Mouse (Mus musculus) macrophage (primary cell): ENCODE data around the gene Galk2. TPM values are rescaled to one million over a fixed set of nuclear protein-coding genes. Genes with fewer than 3 reads are reported as not detected.

ENCODE experiments used
- H3K27ac ChIP-seq: fragments of 350-480 bp; formaldehyde crosslinking; 2 replicates; pipeline ENCODE4 v1.9.0; 2021
- H3K36me3 ChIP-seq: fragments of 350-480 bp; formaldehyde crosslinking; 2 replicates; pipeline ENCODE4 v1.9.0; 2021; ENCODE audit errors: inconsistent target
- H3K4me3 ChIP-seq: fragments of 350-480 bp; formaldehyde crosslinking; 2 replicates; pipeline ENCODE4 v1.9.0; 2021; ENCODE audit errors: inconsistent target
- H3K79me2 ChIP-seq: fragments of 350-480 bp; formaldehyde crosslinking; 2 replicates; pipeline ENCODE4 v1.9.0; 2021; ENCODE audit errors: inconsistent target
- WGBS: methylation state at CpG from one replicate; pipeline ENCODE4 v1.1.7; 2026; ENCODE audit warnings: inconsistent platforms; ENCODE audit not compliant: missing documents; 5-methylcytosine and 5-hydroxymethylcytosine counted together
- polyA plus RNA-seq: library from polyadenylated mRNA; stranded (reverse); fragments of 250-400 nt; gene quantifications from 3 replicates; pipeline ENCODE4 v1.2.4, GENCODE M21; 2018; ENCODE audit warnings: inconsistent platforms

Gene Galk2
- polyA plus RNA-seq, 1 experiment from 2014 or later: 64.7 TPM

DNA sequence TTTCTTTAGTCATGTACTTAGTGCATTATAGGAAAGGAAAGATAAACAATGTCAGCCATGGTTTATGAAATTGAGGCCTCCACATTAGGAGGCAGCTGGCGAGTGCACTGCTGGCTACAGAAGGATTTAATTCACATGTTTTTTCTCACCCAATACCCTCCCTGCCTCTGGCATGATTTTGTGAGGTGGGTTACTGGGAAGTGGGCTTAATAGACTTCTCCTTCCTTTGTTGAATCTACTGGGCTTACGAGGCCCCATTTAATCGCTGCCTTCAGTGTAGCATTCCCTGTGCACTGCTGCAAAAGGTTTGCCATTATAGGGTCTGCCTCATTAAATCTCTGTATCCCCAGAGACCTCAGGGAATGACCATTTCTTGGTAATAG, 58.4 kb downstream of the Galk2 start:
- Histone ChIP-seq H3K4me3 (no peak overlapping the region), H3K36me3 (peaks cover 26% of the 10 kb centered on the region; the same call in 1 of the 2 replicates), H3K79me2 (no peaks in the 10 kb centered on the region), H3K27ac (no peak overlapping the region)
- WGBS: 95% methylated on average over 3 of the region's 3 CpGs

DNA sequence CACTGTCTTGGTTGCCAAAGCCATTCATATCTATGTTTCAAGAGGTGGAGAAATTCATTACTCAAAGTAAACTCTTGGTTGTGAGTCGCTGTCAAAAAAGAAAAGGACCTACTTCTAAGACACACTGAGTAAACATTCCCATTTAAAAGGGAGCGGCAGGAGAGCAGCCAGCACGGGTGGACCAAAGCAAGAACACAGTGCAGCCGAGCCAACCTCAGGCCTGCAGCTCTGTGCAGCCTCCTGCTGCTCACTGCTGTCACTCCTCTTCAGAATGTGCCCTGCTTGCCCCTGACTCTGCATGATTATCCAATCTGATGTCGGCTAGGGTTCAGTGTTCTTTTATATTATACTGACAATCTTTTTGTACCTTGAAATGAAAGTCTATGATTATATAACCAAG, 62.4 kb downstream of the Galk2 start:
- 96% methylated on average over 5 of the region's 5 CpGs for WGBS
- H3K27ac ChIP-seq: no peak overlapping the region
- no peak overlapping the region for H3K4me3 ChIP-seq
- H3K36me3 ChIP-seq: peaks cover 22% of the 10 kb centered on the region; the same call in 1 of the 2 replicates
- no peaks in the 10 kb centered on the region for H3K79me2 ChIP-seq

DNA sequence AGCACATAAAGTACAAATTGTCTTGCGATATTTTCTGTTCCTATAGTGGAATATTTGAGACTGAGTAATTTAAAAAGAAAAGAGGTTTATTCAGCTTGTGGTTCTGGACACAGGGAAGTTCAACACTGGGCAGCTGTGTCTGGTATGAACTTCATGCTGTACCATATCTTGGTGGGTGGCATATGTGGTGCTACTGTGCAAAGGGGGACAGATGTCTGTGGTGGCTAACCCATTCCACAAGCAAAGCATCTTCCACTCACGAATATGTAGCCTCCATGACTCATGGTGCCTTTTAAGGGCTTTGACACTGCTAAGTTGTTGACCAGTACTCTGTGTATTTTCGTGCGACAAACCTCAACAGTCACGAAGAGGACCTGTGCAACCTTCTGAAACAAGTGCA, 63.2 kb downstream of the Galk2 start:
- Histone ChIP-seq H3K4me3 (no peak overlapping the region), H3K36me3 (peaks cover 22% of the 10 kb centered on the region; the same call in 1 of the 2 replicates), H3K79me2 (no peaks in the 10 kb centered on the region), H3K27ac (no peak overlapping the region)
- whole genome bisulfite sequencing: 97% methylated on average over 5 of the region's 5 CpGs

DNA sequence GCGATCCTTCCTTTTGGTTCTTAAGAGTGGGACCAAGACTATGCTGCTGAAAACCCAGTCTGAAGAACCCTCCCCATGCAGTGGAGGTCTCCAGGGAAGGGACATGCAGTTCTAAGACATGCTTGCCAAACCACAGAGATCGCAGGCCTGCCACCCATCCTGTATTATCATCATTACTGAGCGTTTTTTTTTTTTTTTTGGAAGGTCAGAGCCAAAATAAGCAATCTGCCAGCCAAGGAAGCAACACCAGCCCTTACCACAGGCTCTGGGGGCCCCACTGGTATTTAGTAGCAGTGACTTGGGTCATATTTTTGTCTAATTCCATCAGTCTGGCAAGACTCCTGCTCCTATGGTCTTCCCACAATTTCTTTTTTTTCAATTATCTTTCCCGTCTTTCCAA, 64.0 kb downstream of the Galk2 start:
- WGBS: 48% methylated on average over 4 of the region's 4 CpGs
- H3K36me3 ChIP-seq: peaks cover 22% of the 10 kb centered on the region; the same call in 1 of the 2 replicates

DNA sequence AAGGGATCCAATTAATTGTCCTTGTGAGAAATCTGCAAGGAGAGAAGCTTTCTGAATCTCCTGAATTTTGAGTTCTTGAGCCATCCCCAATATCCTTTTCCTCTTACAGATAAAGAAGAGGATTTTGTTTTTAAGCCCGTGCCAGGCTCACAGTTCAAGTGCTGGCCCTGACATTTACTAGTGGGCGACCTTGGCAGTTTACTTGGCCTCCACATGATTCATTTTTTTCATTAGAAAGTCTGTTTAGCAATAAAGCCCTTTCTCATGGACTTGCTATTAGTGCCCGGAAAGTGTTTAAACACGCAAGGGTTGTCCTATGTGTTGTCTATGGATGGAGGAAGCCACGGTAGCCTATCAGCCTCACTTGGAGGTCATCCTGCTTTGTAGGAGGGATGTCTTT, 64.4 kb downstream of the Galk2 start:
- no peak overlapping the region for H3K27ac ChIP-seq
- H3K36me3 ChIP-seq: peaks cover 22% of the 10 kb centered on the region; the same call in 1 of the 2 replicates
- no peak overlapping the region for H3K4me3 ChIP-seq
- 96% methylated on average over 5 of the region's 5 CpGs for WGBS
- no peaks in the 10 kb centered on the region for H3K79me2 ChIP-seq

More for the DNA sequence above, 64.0 kb downstream of the Galk2 start:
- Histone ChIP-seq H3K79me2 (no peaks in the 10 kb centered on the region), H3K27ac (no peak overlapping the region), H3K4me3 (no peak overlapping the region)

DNA sequence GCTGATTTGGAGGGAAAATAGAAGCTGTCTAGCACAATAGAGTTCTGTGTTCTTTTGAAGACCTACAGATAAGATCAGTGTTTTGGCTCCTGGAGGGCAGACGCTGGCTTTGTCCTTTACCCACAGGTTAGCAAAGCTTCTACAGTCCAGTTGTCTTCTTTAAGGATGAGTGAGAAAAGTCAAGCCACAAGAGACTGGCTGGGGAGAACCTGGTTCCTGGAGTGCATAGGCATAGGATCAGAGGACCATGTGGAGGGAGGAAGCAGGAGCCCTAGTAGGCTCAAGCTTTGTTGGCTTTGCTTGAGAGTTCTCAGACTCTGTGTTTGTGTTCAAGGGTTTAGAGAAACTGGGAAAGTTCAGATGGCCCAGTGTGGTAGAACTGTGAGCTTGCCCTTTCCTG, 65.6 kb downstream of the Galk2 start:
- Histone ChIP-seq H3K79me2 (no peaks in the 10 kb centered on the region), H3K36me3 (peaks cover 22% of the 10 kb centered on the region; the same call in 1 of the 2 replicates), H3K4me3 (no peak overlapping the region), H3K27ac (no peak overlapping the region)
- 75% methylated on average over 1 of the region's 1 CpGs for WGBS

DNA sequence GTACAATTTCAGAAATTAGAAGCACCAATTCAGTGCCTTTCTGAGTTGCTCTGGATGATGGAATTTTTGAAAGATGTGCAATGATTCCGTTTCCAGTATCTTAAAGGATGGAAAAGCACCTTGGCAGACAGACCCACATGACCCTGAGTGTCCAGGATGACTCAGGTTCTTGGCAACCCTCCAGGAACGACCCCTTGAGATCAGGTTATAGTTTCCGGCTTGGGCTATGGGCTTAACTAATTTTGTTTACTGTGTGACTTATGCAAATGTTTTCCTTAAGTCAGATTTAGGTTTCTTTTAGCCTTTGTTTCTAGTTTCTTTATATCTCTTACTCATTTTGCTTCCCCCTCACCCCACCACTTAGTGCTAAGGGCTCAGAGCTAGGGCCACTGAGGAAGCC, 66.2 kb downstream of the Galk2 start:
- 95% methylated on average over 3 of the region's 3 CpGs for WGBS
- Histone ChIP-seq H3K79me2 (no peaks in the 10 kb centered on the region), H3K36me3 (peaks cover 22% of the 10 kb centered on the region; the same call in 1 of the 2 replicates), H3K4me3 (no peak overlapping the region), H3K27ac (no peak overlapping the region)

DNA sequence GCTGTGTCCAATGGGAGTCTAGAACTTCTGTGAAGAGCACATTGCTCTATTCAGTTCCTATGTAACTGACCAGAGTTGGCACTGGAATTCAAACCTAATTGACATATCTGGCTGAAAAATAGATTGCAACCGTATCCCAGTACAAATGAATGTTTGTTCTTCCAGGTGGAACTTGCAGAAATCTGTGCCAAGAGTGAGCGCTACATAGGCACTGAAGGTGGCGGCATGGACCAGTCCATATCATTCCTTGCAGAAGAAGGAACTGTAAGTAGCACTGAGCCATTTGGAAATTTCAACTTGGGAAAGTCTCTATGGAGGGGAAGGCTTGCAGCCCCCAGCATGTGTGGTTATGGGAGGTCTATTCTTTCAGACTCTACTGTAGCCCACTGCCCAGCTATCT, 70.5 kb downstream of the Galk2 start:
- Histone ChIP-seq H3K27ac (no peak overlapping the region), H3K36me3 (peaks cover 31% of the 10 kb centered on the region; the same call in 1 of the 2 replicates), H3K79me2 (no peaks in the 10 kb centered on the region), H3K4me3 (no peak overlapping the region)
- WGBS: 93% methylated on average over 3 of the region's 3 CpGs

DNA sequence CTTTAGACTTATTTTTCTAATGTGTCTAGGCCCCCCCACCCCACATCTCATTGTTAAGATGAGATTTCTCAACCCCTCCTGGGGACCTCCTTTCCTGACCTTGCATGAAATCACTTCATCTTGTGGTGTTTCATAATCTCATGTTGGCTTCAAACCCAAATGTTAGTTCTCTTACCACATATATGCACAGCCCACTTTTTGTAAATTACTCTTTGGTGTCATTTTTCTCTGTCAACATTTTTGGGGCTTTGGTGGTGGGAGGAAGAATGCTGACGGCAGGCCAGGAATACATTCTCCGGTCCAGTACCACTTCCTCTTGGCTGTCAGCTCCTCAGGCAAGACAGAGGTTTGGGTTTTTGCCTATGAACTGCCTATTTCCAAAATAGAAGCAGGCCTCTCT, 71.0 kb downstream of the Galk2 start:
- no peak overlapping the region for H3K4me3 ChIP-seq
- WGBS: 7% methylated on average over 2 of the region's 2 CpGs
- no peak overlapping the region for H3K27ac ChIP-seq
- no peaks in the 10 kb centered on the region for H3K79me2 ChIP-seq
- peaks cover 33% of the 10 kb centered on the region; the same call in 1 of the 2 replicates for H3K36me3 ChIP-seq

DNA sequence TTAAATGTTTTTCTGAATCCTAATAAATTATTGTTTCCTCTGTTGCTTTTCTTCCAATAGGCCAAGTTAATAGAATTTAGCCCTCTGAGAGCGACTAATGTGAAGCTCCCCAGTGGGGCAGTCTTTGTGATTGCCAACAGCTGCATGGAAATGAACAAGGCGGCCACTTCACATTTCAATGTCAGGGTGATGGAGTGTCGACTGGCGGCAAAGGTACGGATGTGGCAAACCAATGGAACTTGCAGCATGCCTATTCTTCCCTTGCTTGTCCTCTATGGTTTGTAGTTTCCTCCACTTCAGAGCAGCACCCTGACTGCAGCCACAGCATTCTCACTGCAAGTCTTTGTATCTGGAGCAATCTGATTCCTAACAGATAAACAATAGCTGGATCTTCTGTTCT, 72.3 kb downstream of the Galk2 start:
- no peak overlapping the region for H3K27ac ChIP-seq
- no peaks in the 10 kb centered on the region for H3K79me2 ChIP-seq
- no peak overlapping the region for H3K4me3 ChIP-seq
- H3K36me3 ChIP-seq: peaks cover 37% of the 10 kb centered on the region; the same call in 1 of the 2 replicates
- 98% methylated on average over 5 of the region's 5 CpGs for WGBS

DNA sequence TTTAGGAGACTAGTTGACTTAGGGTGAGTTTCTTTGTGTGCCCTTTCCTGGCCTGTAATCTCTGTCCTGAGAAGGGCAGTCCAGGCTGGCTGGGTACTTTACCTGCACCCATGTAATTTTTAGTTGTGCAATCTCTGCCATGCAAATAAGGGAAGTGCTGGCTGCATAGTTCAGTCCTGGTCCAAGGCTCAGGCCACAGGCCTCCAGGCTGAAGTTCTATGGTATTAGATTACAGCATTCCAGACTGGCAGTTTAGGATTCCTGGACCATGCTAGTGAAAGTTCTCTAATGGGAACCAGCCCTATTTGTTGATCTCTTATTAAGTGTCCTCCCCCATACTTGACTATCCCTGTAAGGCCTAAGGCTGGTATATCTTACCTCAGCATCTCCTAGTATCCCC, 73.8 kb downstream of the Galk2 start:
- H3K4me3 ChIP-seq: no peak overlapping the region
- H3K27ac ChIP-seq: no peak overlapping the region
- peaks cover 42% of the 10 kb centered on the region for H3K36me3 ChIP-seq
- H3K79me2 ChIP-seq: no peaks in the 10 kb centered on the region

DNA sequence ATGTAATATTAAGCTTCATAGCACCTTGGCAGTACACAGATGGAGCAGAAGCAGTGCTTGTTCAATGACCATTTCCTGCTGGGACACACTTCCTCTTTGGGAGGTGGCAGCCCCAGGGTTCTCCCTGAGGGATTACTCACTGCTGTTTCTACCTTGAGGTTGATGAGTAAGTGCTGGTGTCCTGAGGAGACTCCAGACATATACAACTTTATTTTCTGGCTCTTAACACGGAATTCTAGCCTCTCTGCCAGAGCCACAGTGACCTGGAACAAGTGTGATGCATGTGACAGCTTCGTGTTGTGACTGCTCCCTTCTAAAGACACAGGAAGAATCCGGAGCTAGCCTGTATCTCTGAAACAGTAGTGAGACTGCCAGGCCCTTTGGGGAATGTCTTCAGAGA, 75.1 kb downstream of the Galk2 start:
- 98% methylated on average over 3 of the region's 3 CpGs for WGBS
- Histone ChIP-seq H3K27ac (no peak overlapping the region), H3K36me3 (peaks cover 52% of the 10 kb centered on the region), H3K79me2 (no peaks in the 10 kb centered on the region), H3K4me3 (no peak overlapping the region)

DNA sequence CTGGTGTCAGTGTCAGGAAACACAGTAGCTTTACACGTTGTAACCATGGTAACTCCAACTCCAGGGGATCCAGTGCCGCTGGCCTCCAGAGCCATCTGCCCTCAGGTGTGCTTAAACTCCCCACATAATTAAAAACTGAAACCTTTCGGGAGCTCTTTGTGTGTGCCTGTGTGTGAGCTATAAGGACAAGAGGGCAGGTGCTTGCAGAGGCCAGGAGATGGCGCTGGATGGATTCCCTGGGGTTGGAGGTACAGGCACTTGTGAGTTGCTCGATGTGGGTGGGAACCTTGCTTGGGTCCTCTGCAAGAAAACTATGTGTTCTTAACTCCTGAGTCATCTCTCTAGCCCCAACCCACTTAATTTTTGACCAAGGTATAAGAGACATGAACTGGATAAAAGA, 77.5 kb downstream of the Galk2 start:
- Histone ChIP-seq H3K4me3 (no peak overlapping the region), H3K36me3 (peaks cover 56% of the 10 kb centered on the region), H3K79me2 (no peaks in the 10 kb centered on the region), H3K27ac (no peak overlapping the region)
- WGBS: 91% methylated on average over 5 of the region's 5 CpGs

DNA sequence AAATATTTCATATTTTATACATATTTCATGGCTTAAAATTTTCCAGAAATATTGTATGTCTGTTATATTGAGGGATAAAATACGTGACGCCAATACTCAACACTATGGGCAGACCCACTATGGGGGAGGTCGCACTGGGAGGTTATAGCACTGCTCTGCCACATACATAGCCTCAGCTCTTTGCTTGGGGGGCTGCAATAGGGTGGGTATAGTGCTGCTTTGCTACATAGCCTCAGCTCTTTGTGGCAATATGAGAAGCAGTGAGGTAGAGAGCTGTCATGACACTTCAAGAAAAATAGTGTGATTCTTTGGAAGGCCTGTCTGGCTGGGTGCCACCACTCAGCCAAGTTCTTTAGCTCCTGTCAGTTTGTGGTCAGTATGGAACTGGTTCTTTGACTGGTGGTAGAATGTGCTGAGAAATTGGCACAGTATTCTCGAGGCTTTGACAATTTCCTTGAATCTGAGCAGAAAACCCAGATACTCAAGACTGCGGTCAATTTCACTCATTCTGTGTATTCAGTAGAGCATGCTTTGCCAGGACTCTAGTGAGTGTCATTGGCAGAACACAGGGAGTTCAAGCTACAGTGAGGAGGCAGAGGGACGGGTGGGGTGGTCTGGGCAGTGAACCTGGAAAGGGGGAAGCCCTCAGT, 80.2 kb downstream of the Galk2 start:
- Histone ChIP-seq H3K36me3 (peaks cover 36% of the 10 kb centered on the region), H3K4me3 (no peak overlapping the region), H3K27ac (no peak overlapping the region), H3K79me2 (no peaks in the 10 kb centered on the region)
- 76% methylated on average over 6 of the region's 6 CpGs for WGBS

DNA sequence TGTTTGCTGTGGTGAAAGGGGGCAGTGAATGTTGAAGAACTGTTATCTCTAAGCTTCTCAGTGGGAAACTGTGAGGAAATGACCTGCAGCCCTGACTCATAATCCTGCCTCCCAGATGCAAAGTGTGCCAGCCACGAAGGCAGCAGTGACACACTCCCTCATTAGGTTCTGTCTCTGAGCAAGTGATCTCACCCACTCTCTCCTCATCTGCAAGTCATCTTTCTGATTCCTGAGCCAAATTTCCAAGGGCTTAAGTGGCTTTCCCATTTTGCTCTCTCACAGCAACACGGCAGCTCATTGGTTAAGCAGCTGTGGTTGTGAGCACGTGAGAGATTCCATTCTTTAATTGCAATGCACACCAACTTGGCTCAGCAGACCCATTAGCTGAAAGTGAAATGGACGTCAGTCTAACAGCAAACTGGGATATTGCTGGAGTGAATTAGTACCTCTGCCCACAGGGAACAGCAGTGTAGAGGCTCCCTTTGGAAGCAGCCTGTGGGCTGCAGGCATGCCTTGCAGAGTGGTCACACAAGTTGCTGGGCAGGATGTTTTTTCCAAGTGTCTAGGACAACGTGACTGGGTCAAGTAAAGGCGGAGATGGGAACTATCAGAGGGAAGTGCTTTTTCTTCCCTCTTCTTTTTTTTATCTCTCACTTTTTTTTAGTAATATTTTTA, 82.3 kb downstream of the Galk2 start:
- WGBS: 93% methylated on average over 6 of the region's 6 CpGs
- H3K36me3 ChIP-seq: peaks cover 30% of the 10 kb centered on the region
- H3K4me3 ChIP-seq: no peak overlapping the region

More for the DNA sequence above, 82.3 kb downstream of the Galk2 start:
- H3K27ac ChIP-seq: no peak overlapping the region
- no peaks in the 10 kb centered on the region for H3K79me2 ChIP-seq
